Mouse (Mus musculus): Measurements from ENCODE around the gene Mepce.

DNA sequence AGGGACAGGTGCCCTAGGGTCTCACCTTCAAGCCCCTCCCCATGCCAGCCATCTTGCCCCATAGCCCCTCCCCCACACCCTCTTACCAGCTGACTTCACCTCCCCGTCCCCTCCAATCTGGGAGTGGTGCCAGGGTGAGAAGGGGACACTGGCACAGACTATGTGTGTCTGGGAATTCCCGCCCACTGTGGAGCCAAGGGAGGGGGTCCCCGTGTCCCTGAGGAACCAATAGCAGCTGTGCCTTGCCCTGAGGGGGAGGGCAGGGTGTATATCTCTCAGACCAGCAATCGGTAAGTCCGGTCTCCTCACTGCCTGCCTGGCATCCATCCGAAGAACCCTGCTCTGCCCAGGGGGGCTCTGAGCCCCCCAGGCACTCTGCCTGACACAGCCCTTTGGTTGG is 29.6 kb downstream of the Mepce start:
- TF ChIP-seq CTCF (IDR thresholded peaks at IDR 0.05; ENCODE audit: low read depth) (no peak), EP300 (optimal IDR thresholded peaks at IDR 0.05) (no peak)
